Mouse (Mus musculus): ENCODE measurements at regions not wholly inside any gene's neighbourhood (a gene's known extent, or its start where the extent isn't known, plus 50 kb on each side); places are given as distances from the start of the nearest gene placed in this dataset.

- TF ChIP-seq GATA1 (IDR thresholded peaks at IDR 0.05; ENCODE audit: borderline replicate concordance, low read length): no peak
- no peak for TF ChIP-seq FLI1 (IDR thresholded peaks at IDR 0.05; ENCODE audit: low read length)
Measured at GRCm38 (mm10) chr3:35334017-35334416, 419.9 kb upstream of the Atp11b start.

Data from megakaryocyte, embryonic 14.5 days (primary cell).